Mouse (Mus musculus) heart, postnatal 0 days (tissue): ENCODE results near the gene Erbin. TPM values are rescaled to one million over a fixed set of nuclear protein-coding genes. Genes with fewer than 3 reads are reported as not detected.
A peak's percentile ranks its signal among the peaks of the same experiment; 100 is the strongest.

Source experiments
- ATAC-seq: fragments of 200-750 bp; cut with Nextera tagmentation; 2 replicates; pipeline ENCODE4 v1.8.0; 2017; ENCODE audit warnings: low read depth, moderate number of reproducible peaks, moderate library complexity; ENCODE audit not compliant: insufficient read depth
- DNase-seq: peaks from one replicate; pipeline ENCODE4 v3.0.0-alpha.2; 2016; ENCODE audit warnings: low spot score
- H3K27ac ChIP-seq: fragments of 300-500 bp; sonication (generic); 2 replicates; pipeline ENCODE4 v1.5.1; 2014; ENCODE audit warnings: low read depth, mild to moderate bottlenecking
- H3K27me3 ChIP-seq: fragments of 300-500 bp; sonication (generic); 2 replicates; pipeline ENCODE4 v1.6.1; 2014; ENCODE audit warnings: low read length, mixed read lengths; ENCODE audit not compliant: control insufficient read depth, insufficient read depth
- H3K36me3 ChIP-seq: fragments of 300-500 bp; sonication (generic); replicated peaks from 2 replicates; pipeline ENCODE4 v1.6.1; 2014; ENCODE audit warnings: low read length, mixed read lengths; ENCODE audit not compliant: control insufficient read depth, insufficient read depth
- H3K4me1 ChIP-seq: fragments of 300-500 bp; sonication (generic); 2 replicates; pipeline ENCODE4 v1.6.1; 2014; ENCODE audit warnings: antibody characterized with exemption; ENCODE audit not compliant: control insufficient read depth, insufficient read depth
- H3K4me2 ChIP-seq: fragments of 300-500 bp; sonication (generic); 2 replicates; pipeline ENCODE4 v1.6.1; 2014; ENCODE audit warnings: low read depth, mild to moderate bottlenecking, low read length, moderate library complexity
- H3K4me3 ChIP-seq: fragments of 300-500 bp; sonication (generic); 2 replicates; pipeline ENCODE4 v1.5.1; 2014; ENCODE audit warnings: low read depth, low read length
- H3K9ac ChIP-seq: fragments of 300-500 bp; sonication (generic); replicated peaks from 2 replicates; pipeline ENCODE4 v1.6.1; 2014; ENCODE audit warnings: low read depth, low read length, mixed read lengths
- H3K9me3 ChIP-seq: fragments of 300-500 bp; sonication (generic); replicated peaks from 2 replicates; pipeline ENCODE4 v1.6.1; 2016; ENCODE audit warnings: low read length; ENCODE audit not compliant: control insufficient read depth
- CTCF ChIP-seq: IDR thresholded peaks from 2 replicates; pipeline ENCODE4 v1.5.1; 2016; ENCODE audit warnings: antibody characterized with exemption, control low read depth, low read depth
- EP300 ChIP-seq: IDR thresholded peaks from 2 replicates; pipeline ENCODE4 v1.6.1; 2016; ENCODE audit warnings: antibody characterized with exemption, low read depth
- WGBS: fragments of 180-500 bp; shearing (Covaris S2); extraction: QIAGEN DNeasy Blood & Tissue Kit; methylation state at CpG from one replicate; pipeline ENCODE4 v1.1.7; 2014; 5-methylcytosine and 5-hydroxymethylcytosine counted together
- polyA plus RNA-seq: library from polyadenylated mRNA; unstranded; fragments of >200 nt; fragmentation: Nextera tagmentation; extraction: Ambion mirVana; gene quantifications from 2 replicates; pipeline ENCODE4 v1.2.1, GENCODE M21; 2015
- total RNA-seq: library from RNA; depleted of rRNA; stranded (reverse); fragments of >200 nt; gene quantifications from 2 replicates; pipeline ENCODE4 v1.2.3, GENCODE M21; 2014; ENCODE audit warnings: low replicate concordance

The Erbin gene
- total and polyA plus RNA-seq, 2 experiments from 2014 or later, result 10.9 to 30.2 TPM

DNA sequence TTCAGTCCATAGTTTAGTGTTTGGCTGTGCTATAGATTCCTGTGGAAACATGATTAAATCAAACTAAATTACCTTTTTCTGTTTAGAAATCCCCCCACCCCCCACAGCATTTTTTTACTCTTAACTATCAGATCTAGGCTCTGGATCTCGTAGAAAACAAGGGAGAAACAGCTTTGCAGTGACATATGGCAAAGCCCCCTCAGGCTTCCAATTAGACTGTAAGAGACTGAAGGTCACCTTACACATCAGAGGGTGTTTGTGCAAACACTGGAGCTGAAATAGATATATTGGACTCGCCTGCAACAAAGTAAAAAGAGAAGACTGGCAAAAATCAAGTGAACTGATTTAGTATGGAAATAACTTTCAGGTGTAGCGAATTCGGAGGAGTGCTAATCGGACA is 116.6 kb downstream of the Erbin start:
- no peak overlapping the region for H3K4me3 ChIP-seq
- H3K36me3 ChIP-seq, result no peaks in the 10 kb centered on the region
- no peak for TF ChIP-seq CTCF
- TF ChIP-seq EP300, result no peak
- 81% methylated on average over 5 of the region's 5 CpGs for WGBS
- no peaks in the 10 kb centered on the region for H3K9me3 ChIP-seq
- no peak overlapping the region for H3K27ac ChIP-seq
- H3K4me2 ChIP-seq, result no peak overlapping the region
- H3K4me1 ChIP-seq, result no peaks in the 10 kb centered on the region
- no peak overlapping the region for H3K9ac ChIP-seq
- no peak for DNase-seq
- H3K27me3 ChIP-seq, result no peaks in the 10 kb centered on the region
- no peak for ATAC-seq

- H3K4me1 ChIP-seq, result no peaks in the 10 kb centered on the region
- WGBS, result 86% methylated on average over 1 of the region's 1 CpGs
- no peaks in the 10 kb centered on the region for H3K27me3 ChIP-seq
Observed at GRCm38 (mm10) chr13:103801021-103801420, 119.3 kb downstream of the Erbin start.

DNA sequence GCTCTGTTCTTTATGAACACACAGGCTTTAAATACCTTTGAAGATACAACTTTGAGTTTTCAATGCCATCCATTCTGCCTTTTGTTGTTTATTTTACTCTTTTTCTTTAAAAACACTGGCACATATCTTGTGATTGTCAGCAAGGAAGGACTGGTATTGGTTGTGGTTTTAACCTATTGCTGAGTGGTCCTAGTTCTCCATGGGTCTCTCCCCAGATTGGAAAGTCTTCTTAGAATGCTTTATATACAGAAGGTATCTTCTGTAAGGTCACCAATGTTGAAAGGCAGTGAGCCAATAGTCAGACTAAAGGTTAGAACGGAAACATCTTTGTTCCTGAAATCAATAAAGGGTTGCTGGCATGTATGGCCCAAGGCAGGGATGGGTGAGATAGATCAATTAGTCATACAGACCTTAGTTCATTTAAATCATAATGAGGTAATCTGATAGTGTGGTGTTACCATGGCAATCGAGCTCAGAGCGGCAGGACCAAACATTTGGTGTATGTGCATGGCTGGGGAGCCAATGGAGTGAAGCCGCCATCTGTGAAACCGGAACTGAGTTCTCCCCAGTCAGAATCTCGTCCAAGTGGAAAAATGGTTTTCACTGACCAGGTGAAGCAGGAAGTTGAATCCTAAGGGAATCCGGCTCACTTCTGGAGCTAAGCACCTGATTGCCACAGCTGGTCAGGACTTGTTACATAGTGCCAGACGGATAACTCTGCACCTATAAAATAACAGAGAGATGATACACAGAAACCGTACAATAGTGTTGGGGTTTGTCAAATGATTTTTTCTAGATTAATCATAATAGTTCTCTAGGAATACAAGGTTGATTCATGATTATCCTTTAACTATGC is 125.4 kb downstream of the Erbin start:
- DNase-seq, result no peak
- Histone ChIP-seq H3K9ac (no peak overlapping the region), H3K36me3 (no peaks in the 10 kb centered on the region), H3K9me3 (no peaks in the 10 kb centered on the region), H3K4me1 (no peaks in the 10 kb centered on the region), H3K27ac (no peak overlapping the region), H3K27me3 (no peaks in the 10 kb centered on the region), H3K4me2 (no peak overlapping the region), H3K4me3 (no peak overlapping the region)
- ATAC-seq, result no peak
- TF ChIP-seq EP300 (no peak), CTCF (no peak)
- WGBS, result 80% methylated on average over 9 of the region's 9 CpGs

More at GRCm38 (mm10) chr13:103801021-103801420, 119.3 kb downstream of the Erbin start:
- TF ChIP-seq CTCF (no peak), EP300 (no peak)
- H3K27ac ChIP-seq, result no peak overlapping the region
- H3K36me3 ChIP-seq, result no peaks in the 10 kb centered on the region
- no peak overlapping the region for H3K9ac ChIP-seq
- no peak for DNase-seq
- no peak overlapping the region for H3K4me2 ChIP-seq
- no peak overlapping the region for H3K4me3 ChIP-seq
- ATAC-seq, result no peak
- H3K9me3 ChIP-seq, result no peaks in the 10 kb centered on the region

DNA sequence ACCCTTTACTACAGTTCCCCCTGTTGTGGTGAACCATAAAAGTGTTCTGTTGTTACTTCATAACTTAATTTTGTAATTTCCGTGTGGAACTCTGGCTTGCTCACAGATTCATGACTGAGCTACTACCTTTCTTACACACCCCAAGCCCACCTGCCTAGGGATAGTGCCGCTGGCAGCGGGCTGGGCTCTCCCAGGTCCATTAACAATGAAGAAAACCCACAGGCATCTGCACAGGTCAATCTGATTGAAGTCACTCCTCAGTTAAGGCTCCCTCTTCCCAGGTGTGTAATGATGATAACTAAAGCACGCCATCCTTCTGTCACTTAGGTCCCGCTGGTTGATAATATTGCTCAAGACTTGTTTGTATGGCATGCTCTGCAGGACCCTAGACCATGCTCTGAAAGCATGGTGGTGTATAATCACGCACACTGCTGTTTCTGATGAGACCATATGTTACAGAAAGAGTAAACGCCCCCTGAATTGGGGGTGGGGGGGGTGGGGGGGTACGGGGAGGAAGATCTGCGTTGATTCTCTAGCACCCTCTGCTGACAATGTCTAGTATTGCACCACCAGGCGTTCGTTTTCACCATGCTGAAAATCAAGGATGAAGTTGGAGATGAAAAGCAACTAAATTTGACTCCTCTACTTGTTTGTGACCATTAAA is 140.3 kb downstream of the Erbin start:
- H3K4me1 ChIP-seq, result no peaks in the 10 kb centered on the region
- ATAC-seq, result no peak
- no peak overlapping the region for H3K9ac ChIP-seq
- H3K4me3 ChIP-seq, result no peak overlapping the region
- no peak overlapping the region for H3K27ac ChIP-seq
- WGBS, result 24% methylated on average over 11 of the region's 11 CpGs
- H3K4me2 ChIP-seq, result no peak overlapping the region
- H3K27me3 ChIP-seq, result no peaks in the 10 kb centered on the region
- peak; percentile 43 for TF ChIP-seq CTCF
- TF ChIP-seq EP300, result no peak
- DNase-seq, result no peak
- H3K9me3 ChIP-seq, result no peaks in the 10 kb centered on the region
- no peaks in the 10 kb centered on the region for H3K36me3 ChIP-seq

DNA sequence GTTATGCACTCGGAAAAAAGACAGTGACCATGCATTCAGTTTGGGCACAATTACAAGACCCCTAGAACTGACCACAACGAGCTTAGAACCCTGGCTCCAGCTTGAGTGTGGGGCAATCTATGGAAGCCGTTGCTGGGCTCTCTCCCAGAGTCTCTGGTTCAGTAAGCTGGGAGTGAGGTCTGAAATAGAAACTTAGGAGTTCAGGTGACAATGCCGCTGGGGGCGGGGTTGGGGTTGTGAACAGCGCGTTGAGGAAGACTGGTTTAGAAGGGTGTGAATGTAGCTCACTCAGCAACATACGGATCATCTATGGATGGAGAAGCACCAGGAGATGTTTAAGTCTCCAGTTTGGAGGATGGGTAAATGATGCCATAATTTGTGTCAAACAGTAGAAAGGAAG is 143.2 kb downstream of the Erbin start:
- 59% methylated on average over 8 of the region's 8 CpGs for WGBS
- H3K4me1 ChIP-seq, result peaks cover 10% of the 10 kb centered on the region

More for the DNA sequence above, 143.2 kb downstream of the Erbin start:
- TF ChIP-seq CTCF, result no peak
- TF ChIP-seq EP300, result no peak
- Histone ChIP-seq H3K27me3 (no peaks in the 10 kb centered on the region), H3K4me2 (no peak overlapping the region), H3K9me3 (no peaks in the 10 kb centered on the region), H3K27ac (no peak overlapping the region), H3K36me3 (no peaks in the 10 kb centered on the region), H3K4me3 (no peak overlapping the region), H3K9ac (no peak overlapping the region)
- DNase-seq (no peak), ATAC-seq (no peak)
